In the genomic region with DNA sequence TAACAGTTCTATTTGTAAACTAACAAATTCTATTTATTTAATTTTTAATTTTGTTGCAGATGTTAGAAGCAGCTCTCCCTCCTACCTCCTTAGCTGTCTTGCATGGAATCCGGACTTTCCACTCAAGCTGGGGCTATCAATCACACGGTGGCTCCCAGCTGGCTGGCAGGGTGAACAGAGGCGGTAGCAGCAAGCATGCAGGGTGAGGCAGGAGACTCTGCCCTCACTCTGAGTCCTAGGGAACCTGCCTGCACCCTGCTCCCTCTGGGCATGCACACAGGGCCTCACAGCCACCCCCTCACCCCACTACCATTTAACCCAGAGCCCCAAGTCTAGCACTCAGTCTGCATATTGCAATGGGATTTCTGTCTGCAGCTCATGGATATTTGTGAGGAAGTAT, we compare ENCODE assay signal across 10 mouse cellular contexts.
A peak's percentile ranks its signal among the peaks of the same experiment; 100 is the strongest.
DNase-seq lines count a peak whose midpoint lies in the region; ATAC-seq and TF ChIP-seq lines count a peak whose summit lies in the region.
"Had no signal": no experiment of that assay in that cellular context is flagged by ENCODE, and none has a peak within 500 bp of the region (broad histone marks: within the 10 kb centered on the region; RNA-seq: fewer than 3 reads in every experiment).

No protein-coding gene starts in this region.

- peaks cover 18% of the 10 kb centered on the region for H3K27me3 ChIP-seq in neural tube, embryonic 15.5 days (replicated peaks)
- H3K27me3 ChIP-seq in kidney, embryonic 16.5 days (ENCODE audit: insufficient read depth, low read length), result peaks cover 38% of the 10 kb centered on the region
- no peaks in the 10 kb centered on the region for H3K27me3 ChIP-seq in stomach, postnatal 0 days (ENCODE audit: control insufficient read depth, insufficient read depth, low read length)

- peak; percentile 63 for DNase-seq in adrenal gland, adult 2 months
- DNase-seq in adrenal gland, adult 8-10 months, result no peak
- peak; percentile 68 for DNase-seq in neural tube, embryonic 10.5 days (ENCODE audit: extremely low spot score, low spot score)
- DNase-seq in stomach, postnatal 0 days (ENCODE audit: low spot score), result peak; percentile 64
- no peak for DNase-seq in left cerebral cortex, postnatal 4 days

- no peak for TF ChIP-seq EP300 in stomach, postnatal 0 days (optimal IDR thresholded peaks at IDR 0.05)

- no peak overlapping the region for H3K9ac ChIP-seq in neural tube, embryonic 15.5 days (replicated peaks)
- H3K9ac ChIP-seq in kidney, embryonic 16.5 days (replicated peaks; ENCODE audit: low read length), result no peak overlapping the region
- no peak overlapping the region for H3K9ac ChIP-seq in stomach, postnatal 0 days (ENCODE audit: low read length)
- H3K9ac ChIP-seq: liver, embryonic 14.5 days; neural tube, embryonic 13.5 days had no signal

- H3K36me3 ChIP-seq in neural tube, embryonic 15.5 days, result no peaks in the 10 kb centered on the region
- no peaks in the 10 kb centered on the region for H3K36me3 ChIP-seq in kidney, embryonic 16.5 days (ENCODE audit: insufficient read depth, low read length)
- H3K36me3 ChIP-seq in stomach, postnatal 0 days (ENCODE audit: control insufficient read depth, insufficient read depth, low read length), result no peaks in the 10 kb centered on the region
- H3K36me3 ChIP-seq: neural tube, embryonic 13.5 days had no signal

- ATAC-seq in neural tube, embryonic 15.5 days (ENCODE audit: low FRiP score), result no peak
- peak; percentile 57; the same call in 1 of the 2 replicates for ATAC-seq in kidney, embryonic 16.5 days (ENCODE audit: low FRiP score, low TSS enrichment)
- peak; percentile 62 for ATAC-seq in stomach, postnatal 0 days (ENCODE audit: low FRiP score, low TSS enrichment)
- no peak for ATAC-seq in frontal cortex, adult (ENCODE audit: low TSS enrichment)

- no peak for TF ChIP-seq CTCF in stomach, postnatal 0 days (IDR thresholded peaks at IDR 0.05; ENCODE audit: low read depth)

- H3K4me3 ChIP-seq in neural tube, embryonic 15.5 days (replicated peaks), result no peak overlapping the region
- no peak overlapping the region for H3K4me3 ChIP-seq in kidney, embryonic 16.5 days (ENCODE audit: low read length)
- H3K4me3 ChIP-seq in stomach, postnatal 0 days (ENCODE audit: low read depth, low read length), result no peak overlapping the region
- H3K4me3 ChIP-seq: neural tube, embryonic 13.5 days had no signal

- no peak overlapping the region for H3K27ac ChIP-seq in neural tube, embryonic 15.5 days (replicated peaks)
- no peak overlapping the region for H3K27ac ChIP-seq in kidney, embryonic 16.5 days (ENCODE audit: low read length)
- no peak overlapping the region for H3K27ac ChIP-seq in stomach, postnatal 0 days (replicated peaks)
- H3K27ac ChIP-seq: liver, embryonic 14.5 days; neural tube, embryonic 13.5 days had no signal

- no peak overlapping the region for H3K4me2 ChIP-seq in neural tube, embryonic 15.5 days
- no peak overlapping the region for H3K4me2 ChIP-seq in kidney, embryonic 16.5 days (replicated peaks; ENCODE audit: low read depth, low read length)
- no peak overlapping the region for H3K4me2 ChIP-seq in stomach, postnatal 0 days (replicated peaks; ENCODE audit: low read depth)
- H3K4me2 ChIP-seq: neural tube, embryonic 13.5 days had no signal

- H3K4me1 ChIP-seq in neural tube, embryonic 15.5 days, result peaks cover 33% of the 10 kb centered on the region
- H3K4me1 ChIP-seq in kidney, embryonic 16.5 days (ENCODE audit: insufficient read depth, low read length), result peaks cover 42% of the 10 kb centered on the region
- H3K4me1 ChIP-seq in stomach, postnatal 0 days (replicated peaks; ENCODE audit: control insufficient read depth, insufficient read depth), result peaks cover 6% of the 10 kb centered on the region; the same call in 1 of the 2 replicates

- WGBS in neural tube, embryonic 15.5 days, result 9% methylated on average over 3 of the region's 3 CpGs
- WGBS in kidney, embryonic 16.5 days, result 19% methylated on average over 3 of the region's 3 CpGs
- 42% methylated on average over 3 of the region's 3 CpGs for WGBS in stomach, postnatal 0 days

- H3K9me3 ChIP-seq in neural tube, embryonic 15.5 days (replicated peaks), result no peaks in the 10 kb centered on the region
- H3K9me3 ChIP-seq in kidney, embryonic 16.5 days (ENCODE audit: low read length), result no peaks in the 10 kb centered on the region
- H3K9me3 ChIP-seq in stomach, postnatal 0 days (ENCODE audit: control insufficient read depth, low read length), result no peaks in the 10 kb centered on the region
- H3K9me3 ChIP-seq: neural tube, embryonic 13.5 days had no signal

- intact Hi-C loops in left cerebral cortex, postnatal 4 days (cut with DNase I), result no loop called here

Comparison
In these comparisons a context has a peak if more than half of its experiments do, and no peak if none do; other contexts are left out.
1. DNase-seq: peak in adrenal gland, adult 2 months (single experiment), neural tube, embryonic 10.5 days (single experiment) and stomach, postnatal 0 days (single experiment); none in adrenal gland, adult 8-10 months (single experiment) and left cerebral cortex, postnatal 4 days (single experiment).
2. ATAC-seq: peak in kidney, embryonic 16.5 days (single experiment) and stomach, postnatal 0 days (single experiment); none in neural tube, embryonic 15.5 days (single experiment) and frontal cortex, adult (single experiment).